Mouse (Mus musculus) brain, embryonic 14.5 days (tissue): ENCODE results near the gene Mthfd2l. TPM values are rescaled to one million over a fixed set of nuclear protein-coding genes. Genes with fewer than 3 reads are reported as not detected.

Experiments
- DNase-seq: peaks from one replicate; pipeline ENCODE4 v3.0.0-alpha.2; 2011; ENCODE audit warnings: low read depth
- CTCF ChIP-seq: fragments of 200-500 bp; IDR thresholded peaks from 2 replicates; pipeline ENCODE4 v1.5.1; 2012; ENCODE audit warnings: inconsistent platforms, mild to moderate bottlenecking, moderate library complexity, borderline replicate concordance; ENCODE audit not compliant: insufficient read depth, insufficient read length; ENCODE audit errors: extremely low read depth
- POLR2A ChIP-seq: fragments of 200-500 bp; IDR thresholded peaks from 2 replicates; pipeline ENCODE4 v1.6.1; 2012; ENCODE audit warnings: mild to moderate bottlenecking, inconsistent platforms, borderline replicate concordance; ENCODE audit not compliant: poor library complexity, insufficient read depth, insufficient read length, severe bottlenecking; ENCODE audit errors: extremely low read depth
- polyA plus RNA-seq: library from polyadenylated mRNA; depleted of rRNA; stranded (reverse); fragments of >200 nt; gene quantifications from 2 replicates; pipeline ENCODE4 v1.2.3, GENCODE M21; 2012; rRNA removed

Mthfd2l gene
- polyA plus RNA-seq: 64.9 and 81.9 TPM in 2 replicates

DNA sequence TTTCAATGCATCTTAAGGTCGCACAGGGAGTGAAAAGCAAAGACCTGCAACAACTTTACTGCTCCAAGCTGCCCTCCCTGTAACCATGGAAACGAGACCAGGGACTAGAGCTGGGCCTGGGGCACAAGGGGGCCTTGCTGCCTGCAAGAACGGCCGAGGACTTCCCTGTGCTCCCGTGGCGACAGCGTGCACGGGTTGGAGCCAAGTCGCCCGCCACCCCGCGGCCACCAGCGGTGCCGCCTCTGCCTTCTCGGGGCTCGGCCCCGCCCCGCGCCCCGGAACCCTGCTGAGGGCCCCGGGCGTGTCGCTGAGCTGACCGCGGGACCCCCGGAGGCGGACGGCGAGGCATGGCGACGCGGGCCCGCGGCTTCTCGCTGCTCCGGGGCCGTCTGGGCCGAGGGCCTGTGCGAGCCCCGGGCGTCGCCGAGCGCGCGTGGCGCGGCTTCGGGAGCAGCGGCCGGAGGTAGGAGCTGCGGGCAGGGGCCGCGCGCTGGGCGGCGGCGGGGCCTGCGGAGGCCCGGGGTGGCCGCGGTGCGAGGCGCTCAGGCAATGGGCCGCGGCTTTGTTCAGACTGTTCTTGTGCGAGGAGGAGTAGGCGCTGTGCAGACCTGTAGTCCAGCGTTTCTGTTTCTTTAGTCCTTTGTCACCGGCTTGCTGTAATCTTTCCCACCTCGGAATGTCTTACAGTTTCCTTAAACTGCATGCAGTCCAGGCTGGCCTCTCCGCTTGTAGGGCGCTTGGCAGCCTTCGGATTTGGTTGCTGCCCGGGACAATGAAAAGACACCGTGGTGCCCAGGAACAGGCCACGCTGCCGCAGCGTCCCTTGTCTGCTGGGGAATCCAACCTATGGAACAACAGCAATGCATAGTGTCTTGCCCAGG, at the start of gene Mthfd2l:
TSS of gene Mthfd2l (plus strand) at position 147 of the 881 bp plus-strand sequence.
- TF ChIP-seq CTCF: peak; percentile 62
- TF ChIP-seq POLR2A: peak; percentile 58
- DNase-seq: peak; percentile 96

DNA sequence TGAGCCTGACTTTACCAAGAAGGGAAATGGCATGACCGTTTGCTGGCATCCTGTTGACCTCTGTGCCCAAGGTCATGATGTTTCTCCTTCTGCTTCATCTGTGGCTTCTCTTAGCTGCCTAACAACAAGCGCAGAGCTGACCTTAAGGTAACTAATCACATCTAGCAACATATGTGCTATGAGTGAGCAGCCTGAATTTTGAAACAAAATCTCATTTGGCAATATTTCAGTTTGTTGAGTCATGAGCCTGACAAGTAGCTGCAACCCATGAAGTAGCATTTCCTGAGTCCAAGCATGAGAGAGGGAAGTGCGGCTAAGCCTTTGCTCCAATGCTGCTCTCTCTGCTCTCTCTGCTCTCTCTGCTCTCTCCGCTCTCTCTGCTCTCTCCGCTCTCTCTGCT, 49.2 kb upstream of the Mthfd2l start:
- DNase-seq: no peak
- no peak for TF ChIP-seq CTCF
- TF ChIP-seq POLR2A: no peak

- DNase-seq: no peak
Observed at GRCm38 (mm10) chr5:90882146-90882545, 48.8 kb upstream of the Mthfd2l start.

GRCm38 (mm10) chr5:90884628-90885242, 46.2 kb upstream of the Mthfd2l start:
- TF ChIP-seq CTCF (no peak), POLR2A (no peak)
- DNase-seq: peak; percentile 49

More at GRCm38 (mm10) chr5:90882146-90882545, 48.8 kb upstream of the Mthfd2l start:
- TF ChIP-seq POLR2A: no peak
- no peak for TF ChIP-seq CTCF

DNA sequence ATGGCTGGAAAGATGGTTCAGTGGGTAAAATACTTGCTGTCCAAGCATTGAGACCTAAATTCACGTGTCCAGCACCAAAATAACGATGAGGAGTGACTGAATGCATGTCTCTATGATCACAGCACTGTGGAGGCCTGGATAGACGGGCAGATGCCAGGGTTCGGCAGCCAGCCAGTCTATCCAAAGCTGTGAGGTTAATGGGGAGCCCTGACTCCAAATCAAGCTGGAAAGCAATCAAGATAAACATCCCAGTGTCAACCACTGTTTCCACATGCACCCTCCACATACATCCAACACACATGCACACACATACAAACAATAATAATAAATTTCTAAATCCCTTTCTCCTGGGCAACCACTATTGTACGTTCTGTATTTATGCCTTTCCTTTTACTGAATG, 42.3 kb upstream of the Mthfd2l start:
- TF ChIP-seq POLR2A: no peak
- TF ChIP-seq CTCF: no peak
- no peak for DNase-seq

DNA sequence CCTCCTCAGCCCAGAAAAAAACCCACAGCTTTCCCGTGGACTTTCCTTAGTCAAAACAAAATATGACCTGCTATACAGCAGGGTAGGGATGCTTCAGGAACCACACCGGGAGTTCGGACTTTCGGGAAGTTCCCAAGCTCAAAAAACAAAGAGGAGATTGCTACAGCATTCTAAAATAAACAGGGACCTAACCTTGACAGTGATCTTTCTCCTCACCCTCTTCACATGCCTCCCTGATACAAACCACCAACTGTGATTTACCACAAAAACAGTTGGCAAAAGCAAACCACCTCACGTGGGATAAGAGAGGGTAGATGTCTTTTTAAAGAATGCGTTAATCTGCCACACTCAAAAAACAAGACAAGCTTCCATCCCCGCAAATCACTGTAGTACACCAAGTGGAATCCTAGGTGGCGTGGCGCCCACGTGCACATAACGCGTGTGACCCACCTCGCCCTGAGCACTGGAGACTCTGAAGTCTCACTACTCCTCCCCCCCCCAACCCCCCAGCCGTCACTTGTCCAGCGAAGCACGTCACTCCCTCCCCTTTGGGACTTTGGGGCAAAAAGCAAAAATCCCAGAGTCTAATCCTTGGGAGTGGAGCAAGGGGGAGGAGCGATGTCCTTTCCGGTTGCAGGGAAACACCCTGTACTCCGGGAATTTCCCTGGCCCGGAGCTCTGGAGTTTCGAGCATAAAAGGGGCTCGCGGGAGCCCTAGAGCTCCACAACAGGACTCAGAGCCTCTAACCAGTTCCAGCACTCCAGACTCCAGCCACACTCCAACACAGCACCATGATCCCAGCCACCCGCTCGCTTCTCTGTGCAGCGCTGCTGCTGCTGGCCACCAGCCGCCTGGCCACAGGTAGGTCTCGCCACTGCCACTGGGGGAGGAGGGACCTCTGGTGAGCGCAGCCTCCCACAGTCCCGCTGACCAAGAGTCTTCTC, 40.1 kb upstream of the Mthfd2l start, which contains the start of gene Cxcl1:
TSS of gene Cxcl1 (plus strand) at position 723 of the 945 bp plus-strand sequence.
- peak; percentile 54 for DNase-seq
- TF ChIP-seq CTCF (peak; percentile 54), POLR2A (no peak)

GRCm38 (mm10) chr5:90891464-90891813, 39.5 kb upstream of the Mthfd2l start:
- no peak for DNase-seq
- TF ChIP-seq POLR2A (no peak), CTCF (no peak)

DNA sequence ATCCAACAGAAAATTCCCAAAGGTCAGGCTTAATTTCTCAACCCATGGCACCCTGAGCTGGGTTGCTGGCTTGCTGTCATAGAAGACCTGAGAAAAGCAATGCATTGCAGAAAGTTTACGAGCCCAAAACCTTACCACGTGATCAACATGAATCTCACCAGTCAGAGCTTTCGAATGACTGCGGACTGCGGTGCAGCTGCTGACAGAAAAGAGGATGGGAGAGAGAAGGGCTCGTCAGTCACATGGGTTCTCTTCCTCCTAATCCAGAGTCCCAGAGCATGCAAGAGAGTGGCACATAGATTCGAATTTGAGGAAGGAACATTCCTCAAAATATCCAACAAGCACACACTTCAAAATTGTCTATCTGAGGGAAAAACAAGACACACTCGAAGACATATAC, 36.7 kb upstream of the Mthfd2l start:
- no peak for DNase-seq
- TF ChIP-seq CTCF (no peak), POLR2A (no peak)

DNA sequence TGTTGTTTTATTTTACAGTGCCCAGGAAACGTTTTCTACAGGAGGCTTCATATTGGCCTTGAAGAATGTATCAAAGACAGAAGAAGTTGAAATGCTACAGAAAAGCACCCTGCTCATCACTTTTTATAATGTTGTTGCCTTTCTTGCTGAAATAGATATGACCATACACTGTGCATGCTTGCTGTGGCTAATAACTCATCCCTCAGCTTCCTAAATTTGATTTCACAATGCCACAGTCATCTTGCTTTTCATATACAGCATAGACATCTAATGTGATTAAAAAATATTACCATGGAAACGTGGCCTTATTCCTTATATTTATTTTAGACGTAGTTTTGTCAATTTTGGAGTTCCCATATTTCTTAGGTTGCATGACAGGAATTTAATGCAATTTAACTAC, 33.5 kb upstream of the Mthfd2l start:
- TF ChIP-seq CTCF (no peak), POLR2A (no peak)
- no peak for DNase-seq

- DNase-seq: no peak
- TF ChIP-seq CTCF (no peak), POLR2A (no peak)
Observed at GRCm38 (mm10) chr5:90899308-90899707, 31.6 kb upstream of the Mthfd2l start.

DNA sequence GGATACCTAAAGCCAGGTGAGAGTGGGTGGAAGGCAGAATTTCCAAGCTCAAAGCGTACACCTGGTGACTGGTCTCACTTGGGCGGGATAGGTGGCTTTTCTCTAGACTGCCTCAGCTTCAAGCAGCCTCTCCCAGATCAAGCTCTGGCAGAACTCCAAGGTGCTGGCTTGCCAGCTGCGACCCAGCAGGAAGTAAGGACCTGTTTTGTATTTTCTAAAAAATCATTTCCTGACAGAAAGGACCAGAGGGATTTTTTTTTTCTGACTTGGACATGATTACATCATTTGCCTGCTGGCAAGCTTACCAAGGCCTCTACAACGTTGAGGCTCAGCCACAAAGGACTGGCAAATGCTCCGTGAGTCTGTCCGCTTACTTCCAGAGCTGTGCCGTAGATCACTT, 30.8 kb upstream of the Mthfd2l start:
- DNase-seq: peak; percentile 75
- TF ChIP-seq POLR2A (no peak), CTCF (no peak)

DNA sequence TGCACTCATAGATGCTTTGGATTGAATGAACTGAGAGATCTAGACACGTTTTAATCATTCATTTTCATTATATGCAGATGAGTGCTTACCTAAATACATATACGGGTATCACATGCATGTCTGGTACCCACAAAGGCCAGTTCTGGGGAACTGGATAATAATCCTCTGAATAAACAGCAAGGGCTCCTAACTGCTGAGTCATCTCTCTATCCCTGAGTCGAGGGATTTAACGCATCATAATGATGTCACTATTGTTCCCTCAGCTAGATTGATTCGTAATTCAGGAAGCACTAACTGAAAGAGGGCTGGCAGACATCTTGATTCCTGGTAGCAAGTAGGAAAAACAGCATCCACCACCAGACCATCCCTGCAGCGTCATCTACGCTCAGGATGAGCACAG, 30.2 kb upstream of the Mthfd2l start:
- peak; percentile 29 for DNase-seq
- TF ChIP-seq CTCF (no peak), POLR2A (no peak)
